Mouse (Mus musculus): ENCODE measurements at regions not wholly inside any gene's neighbourhood (a gene's known extent, or its start where the extent isn't known, plus 50 kb on each side); places are given as distances from the start of the nearest gene placed in this dataset.

GRCm38 (mm10) chr8:77774551-77775335, 50.5 kb upstream of the Ednra start:
- DNase-seq (ENCODE audit: low spot score): no peak

GRCm38 (mm10) chr8:77775526-77775925, 51.3 kb upstream of the Ednra start:
- DNase-seq (ENCODE audit: low spot score): no peak

- DNase-seq (ENCODE audit: low spot score): no peak
Measured at GRCm38 (mm10) chr8:77777597-77777996, 53.3 kb upstream of the Ednra start.

- DNase-seq (ENCODE audit: low spot score): no peak
Measured at GRCm38 (mm10) chr8:77785676-77786255, 61.5 kb upstream of the Ednra start.

GRCm38 (mm10) chr8:77794911-77795310, 70.6 kb upstream of the Ednra start:
- DNase-seq (ENCODE audit: low spot score): no peak

- DNase-seq (ENCODE audit: low spot score): no peak
Measured at GRCm38 (mm10) chr8:77803147-77803903, 79.1 kb upstream of the Ednra start.

- DNase-seq (ENCODE audit: low spot score): no peak
Measured at GRCm38 (mm10) chr8:77804536-77804935, 80.3 kb upstream of the Ednra start.

GRCm38 (mm10) chr8:77804956-77805355, 80.7 kb upstream of the Ednra start:
- DNase-seq (ENCODE audit: low spot score): no peak

GRCm38 (mm10) chr8:77805657-77806056, 81.4 kb upstream of the Ednra start:
- no peak for DNase-seq (ENCODE audit: low spot score)

- DNase-seq (ENCODE audit: low spot score): no peak
Measured at GRCm38 (mm10) chr8:77814796-77815647, 90.8 kb upstream of the Ednra start.

GRCm38 (mm10) chr8:77815648-77815971, 91.3 kb upstream of the Ednra start:
- DNase-seq (ENCODE audit: low spot score): no peak

GRCm38 (mm10) chr8:77816217-77816616, 92.0 kb upstream of the Ednra start:
- no peak for DNase-seq (ENCODE audit: low spot score)

GRCm38 (mm10) chr8:77825786-77826185, 101.5 kb upstream of the Ednra start:
- DNase-seq (ENCODE audit: low spot score): no peak

- DNase-seq (ENCODE audit: low spot score): no peak
Measured at GRCm38 (mm10) chr8:77826255-77826654, 102.0 kb upstream of the Ednra start.

GRCm38 (mm10) chr8:77828079-77828478, 103.8 kb upstream of the Ednra start:
- no peak for DNase-seq (ENCODE audit: low spot score)

GRCm38 (mm10) chr8:77829126-77829748, 105.0 kb upstream of the Ednra start:
- DNase-seq (ENCODE audit: low spot score): no peak

GRCm38 (mm10) chr8:77829764-77830163, 105.5 kb upstream of the Ednra start:
- no peak for DNase-seq (ENCODE audit: low spot score)

GRCm38 (mm10) chr8:77834283-77834682, 110.0 kb upstream of the Ednra start:
- DNase-seq (ENCODE audit: low spot score): no peak

GRCm38 (mm10) chr8:77836902-77837489, 112.7 kb upstream of the Ednra start:
- no peak for DNase-seq (ENCODE audit: low spot score)

GRCm38 (mm10) chr8:77842392-77843139, 118.3 kb upstream of the Ednra start:
- no peak for DNase-seq (ENCODE audit: low spot score)
